Mouse (Mus musculus) E14TG2a.4 (cell line): ENCODE results near the gene Fam120b.

Experiments used
- H3K27me3 ChIP-seq: 2 replicates; pipeline ENCODE4 v1.6.1; 2014; ENCODE audit warnings: low read length, control low read depth; ENCODE audit not compliant: insufficient read depth
- H3K36me3 ChIP-seq: 2 replicates; pipeline ENCODE4 v1.6.1; 2014; ENCODE audit warnings: low read length, control low read depth; ENCODE audit not compliant: insufficient read depth
- H3K4me1 ChIP-seq: replicated peaks from 2 replicates; pipeline ENCODE4 v1.6.1; 2014; ENCODE audit warnings: low read depth, low read length, control low read depth
- H3K4me3 ChIP-seq: replicated peaks from 2 replicates; pipeline ENCODE4 v1.5.1; 2014; ENCODE audit warnings: mild to moderate bottlenecking, low read length
- H3K9me3 ChIP-seq: 2 replicates; pipeline ENCODE4 v1.6.1; 2014; ENCODE audit warnings: low read length, control low read depth
- CTCF ChIP-seq: conservative IDR thresholded peaks from 2 replicates; pipeline ENCODE4 v1.5.1; 2014; ENCODE audit warnings: low read length
- NANOG ChIP-seq: IDR thresholded peaks from 2 replicates; pipeline ENCODE4 v1.6.1; 2014; ENCODE audit warnings: borderline replicate concordance, low read length, mixed read lengths
- POU5F1 ChIP-seq: IDR thresholded peaks from 2 replicates; pipeline ENCODE4 v1.6.1; 2014; ENCODE audit warnings: low read length, borderline replicate concordance

Fam120b gene

GRCm38 (mm10) chr17:15376494-15377181 is 19.4 kb upstream of the Fam120b start, which contains the start of gene Dll1:
Dll1 (minus strand) TSS chr17:15376872.
- Histone ChIP-seq H3K4me1 (peaks cover 88% of the 10 kb centered on the region), H3K4me3 (peak within 1 kb of the TSS; percentile 85), H3K27me3 (peaks cover 93% of the 10 kb centered on the region), H3K36me3 (peaks cover 14% of the 10 kb centered on the region; the same call in 1 of the 2 replicates), H3K9me3 (no peaks in the 10 kb centered on the region)
- TF ChIP-seq CTCF (no peak), POU5F1 (no peak), NANOG (no peak)

GRCm38 (mm10) chr17:15377901-15378300 is 18.1 kb upstream of the Fam120b start:
- Histone ChIP-seq H3K36me3 (peaks cover 8% of the 10 kb centered on the region; the same call in 1 of the 2 replicates), H3K4me3 (no peak overlapping the region), H3K27me3 (peaks cover 92% of the 10 kb centered on the region), H3K4me1 (peaks cover 87% of the 10 kb centered on the region), H3K9me3 (no peaks in the 10 kb centered on the region)
- TF ChIP-seq NANOG (no peak), POU5F1 (no peak), CTCF (no peak)

- peaks cover 84% of the 10 kb centered on the region for H3K4me1 ChIP-seq
- peaks cover 91% of the 10 kb centered on the region for H3K27me3 ChIP-seq
- H3K9me3 ChIP-seq = no peaks in the 10 kb centered on the region
- peaks cover 2% of the 10 kb centered on the region; the same call in 1 of the 2 replicates for H3K36me3 ChIP-seq
- no peak overlapping the region for H3K4me3 ChIP-seq
- TF ChIP-seq CTCF (no peak), NANOG (peak; percentile 59; the same call in 1 of the 2 replicates), POU5F1 (no peak)
Measured at GRCm38 (mm10) chr17:15378413-15379109, 17.4 kb upstream of the Fam120b start.

- Histone ChIP-seq H3K36me3 (no peaks in the 10 kb centered on the region), H3K9me3 (no peaks in the 10 kb centered on the region), H3K4me1 (peaks cover 73% of the 10 kb centered on the region), H3K27me3 (peaks cover 85% of the 10 kb centered on the region), H3K4me3 (peak overlapping the region; percentile 71)
- TF ChIP-seq POU5F1 = no peak
- no peak for TF ChIP-seq CTCF
- TF ChIP-seq NANOG = no peak
Measured at GRCm38 (mm10) chr17:15379741-15380526, 16.1 kb upstream of the Fam120b start.

- H3K9me3 ChIP-seq = no peaks in the 10 kb centered on the region
- peaks cover 67% of the 10 kb centered on the region for H3K4me1 ChIP-seq
- H3K4me3 ChIP-seq = peak overlapping the region; percentile 71
- no peaks in the 10 kb centered on the region for H3K36me3 ChIP-seq
- TF ChIP-seq POU5F1 (peak; percentile 88), CTCF (no peak), NANOG (no peak)
- H3K27me3 ChIP-seq = peaks cover 78% of the 10 kb centered on the region
Measured at GRCm38 (mm10) chr17:15380641-15381051, 15.4 kb upstream of the Fam120b start.

GRCm38 (mm10) chr17:15381092-15381860 is 14.7 kb upstream of the Fam120b start:
- peak overlapping the region; percentile 71 for H3K4me3 ChIP-seq

GRCm38 (mm10) chr17:15381869-15382660 is 13.9 kb upstream of the Fam120b start:
- Histone ChIP-seq H3K27me3 (peaks cover 71% of the 10 kb centered on the region), H3K9me3 (no peaks in the 10 kb centered on the region), H3K36me3 (no peaks in the 10 kb centered on the region), H3K4me3 (no peak overlapping the region), H3K4me1 (peaks cover 59% of the 10 kb centered on the region)
- no peak for TF ChIP-seq POU5F1
- TF ChIP-seq NANOG = 0 out of 2 replicates have a peak, but pooled peaks have one; percentile 29
- TF ChIP-seq CTCF = no peak

More at GRCm38 (mm10) chr17:15381092-15381860, 14.7 kb upstream of the Fam120b start:
- Histone ChIP-seq H3K4me1 (peaks cover 67% of the 10 kb centered on the region), H3K27me3 (peaks cover 74% of the 10 kb centered on the region), H3K9me3 (no peaks in the 10 kb centered on the region), H3K36me3 (no peaks in the 10 kb centered on the region)
- TF ChIP-seq NANOG (no peak), CTCF (no peak), POU5F1 (no peak)
